Mouse (Mus musculus) stomach, embryonic 15.5 days (tissue): Measurements from ENCODE around the gene Nceh1. TPM values are rescaled to one million over a fixed set of nuclear protein-coding genes. Genes with fewer than 3 reads are reported as not detected.
A peak's percentile ranks its signal among the peaks of the same experiment; 100 is the strongest.

Experiments
- ATAC-seq: fragments of 200-750 bp; cut with Nextera tagmentation; 2 replicates; pipeline ENCODE4 v1.8.0; 2017; ENCODE audit warnings: low read depth, moderate number of reproducible peaks, moderate TSS enrichment; ENCODE audit not compliant: insufficient read depth, low FRiP score
- H3K27ac ChIP-seq: fragments of 300-500 bp; sonication (generic); 2 replicates; pipeline ENCODE4 v1.5.1; 2015; ENCODE audit warnings: mild to moderate bottlenecking, inconsistent platforms
- H3K27me3 ChIP-seq: fragments of 300-500 bp; sonication (generic); replicated peaks from 2 replicates; pipeline ENCODE4 v1.6.1; 2015; ENCODE audit warnings: inconsistent platforms
- H3K36me3 ChIP-seq: fragments of 300-500 bp; sonication (generic); 2 replicates; pipeline ENCODE4 v1.6.1; 2015; ENCODE audit warnings: inconsistent platforms
- H3K4me1 ChIP-seq: fragments of 300-500 bp; sonication (generic); 2 replicates; pipeline ENCODE4 v1.6.1; 2015; ENCODE audit warnings: inconsistent platforms
- H3K4me2 ChIP-seq: fragments of 300-500 bp; sonication (generic); 2 replicates; pipeline ENCODE4 v1.6.1; 2015; ENCODE audit warnings: mild to moderate bottlenecking, inconsistent platforms
- H3K4me3 ChIP-seq: fragments of 300-500 bp; sonication (generic); replicated peaks from 2 replicates; pipeline ENCODE4 v1.5.1; 2015; ENCODE audit warnings: inconsistent platforms
- H3K9ac ChIP-seq: fragments of 300-500 bp; sonication (generic); 2 replicates; pipeline ENCODE4 v1.6.1; 2015; ENCODE audit warnings: inconsistent platforms
- H3K9me3 ChIP-seq: fragments of 300-500 bp; sonication (generic); 2 replicates; pipeline ENCODE4 v1.6.1; 2016; ENCODE audit warnings: inconsistent platforms
- WGBS: fragments of 180-500 bp; shearing (Covaris S2); methylation state at CpG from one replicate; pipeline ENCODE4 v1.1.7; 2015; 5-methylcytosine and 5-hydroxymethylcytosine counted together
- polyA plus RNA-seq: library from polyadenylated mRNA; unstranded; fragments of >200 nt; fragmentation: Nextera tagmentation; extraction: Ambion mirVana; gene quantifications from 2 replicates; pipeline ENCODE4 v1.2.1, GENCODE M21; 2015

Gene Nceh1
- polyA plus RNA-seq, 1 experiment from 2014 or later = 8.3 TPM

GRCm38 (mm10) chr3:27195153-27195552, 12.4 kb downstream of the Nceh1 start:
- H3K27ac ChIP-seq = no peak overlapping the region
- 69% methylated on average over 4 of the region's 4 CpGs for WGBS
- H3K27me3 ChIP-seq = no peaks in the 10 kb centered on the region
- no peak overlapping the region for H3K4me3 ChIP-seq
- no peak overlapping the region for H3K4me2 ChIP-seq
- ATAC-seq = no peak
- H3K9me3 ChIP-seq = no peaks in the 10 kb centered on the region
- H3K36me3 ChIP-seq = no peaks in the 10 kb centered on the region
- H3K4me1 ChIP-seq = no peaks in the 10 kb centered on the region; the same call in 1 of the 2 replicates
- no peak overlapping the region for H3K9ac ChIP-seq

- no peaks in the 10 kb centered on the region for H3K36me3 ChIP-seq
- ATAC-seq = no peak
- H3K4me3 ChIP-seq = no peak overlapping the region
- no peaks in the 10 kb centered on the region for H3K4me1 ChIP-seq
- no peak overlapping the region for H3K4me2 ChIP-seq
- no peak overlapping the region for H3K9ac ChIP-seq
- no peaks in the 10 kb centered on the region for H3K9me3 ChIP-seq
- no peak overlapping the region for H3K27ac ChIP-seq
- H3K27me3 ChIP-seq = no peaks in the 10 kb centered on the region
- WGBS = 88% methylated on average over 8 of the region's 8 CpGs
Measured at GRCm38 (mm10) chr3:27195573-27196227, 12.9 kb downstream of the Nceh1 start.

GRCm38 (mm10) chr3:27196529-27196928, 13.8 kb downstream of the Nceh1 start:
- no peak for ATAC-seq
- no peak overlapping the region for H3K4me3 ChIP-seq
- H3K4me1 ChIP-seq = no peaks in the 10 kb centered on the region
- H3K27ac ChIP-seq = no peak overlapping the region
- no peaks in the 10 kb centered on the region for H3K9me3 ChIP-seq
- H3K9ac ChIP-seq = no peak overlapping the region
- no peaks in the 10 kb centered on the region for H3K36me3 ChIP-seq
- H3K27me3 ChIP-seq = no peaks in the 10 kb centered on the region
- WGBS = 82% methylated on average over 1 of the region's 1 CpGs
- no peak overlapping the region for H3K4me2 ChIP-seq

GRCm38 (mm10) chr3:27197816-27198215, 15.1 kb downstream of the Nceh1 start:
- Histone ChIP-seq H3K9me3 (no peaks in the 10 kb centered on the region), H3K27me3 (no peaks in the 10 kb centered on the region), H3K9ac (no peak overlapping the region), H3K4me3 (no peak overlapping the region), H3K36me3 (no peaks in the 10 kb centered on the region), H3K4me1 (no peaks in the 10 kb centered on the region), H3K27ac (no peak overlapping the region), H3K4me2 (no peak overlapping the region)
- 63% methylated on average over 5 of the region's 5 CpGs for WGBS
- ATAC-seq = no peak

- H3K4me2 ChIP-seq = no peak overlapping the region
- H3K36me3 ChIP-seq = no peaks in the 10 kb centered on the region
- H3K9ac ChIP-seq = no peak overlapping the region
- WGBS = 84% methylated on average over 7 of the region's 7 CpGs
- ATAC-seq = no peak
- no peak overlapping the region for H3K4me3 ChIP-seq
- no peaks in the 10 kb centered on the region for H3K27me3 ChIP-seq
- no peak overlapping the region for H3K27ac ChIP-seq
- H3K9me3 ChIP-seq = no peaks in the 10 kb centered on the region
- 0 out of 2 replicates have a peak, but pooled peaks cover under 1% of the 10 kb centered on the region for H3K4me1 ChIP-seq
Measured at GRCm38 (mm10) chr3:27199120-27199519, 16.4 kb downstream of the Nceh1 start.

GRCm38 (mm10) chr3:27201728-27202411, 19.1 kb downstream of the Nceh1 start:
- H3K4me3 ChIP-seq = no peak overlapping the region
- no peaks in the 10 kb centered on the region for H3K27me3 ChIP-seq
- no peak for ATAC-seq
- no peak overlapping the region for H3K27ac ChIP-seq
- H3K4me2 ChIP-seq = no peak overlapping the region
- 82% methylated on average over 5 of the region's 5 CpGs for WGBS
- H3K9ac ChIP-seq = no peak overlapping the region
- peaks cover 12% of the 10 kb centered on the region; the same call in 1 of the 2 replicates for H3K4me1 ChIP-seq
- no peaks in the 10 kb centered on the region for H3K9me3 ChIP-seq
- H3K36me3 ChIP-seq = no peaks in the 10 kb centered on the region

GRCm38 (mm10) chr3:27205068-27205467, 22.3 kb downstream of the Nceh1 start:
- H3K4me3 ChIP-seq = no peak overlapping the region
- WGBS = 20% methylated on average over 5 of the region's 5 CpGs
- H3K9ac ChIP-seq = no peak overlapping the region
- no peaks in the 10 kb centered on the region for H3K9me3 ChIP-seq
- no peak overlapping the region for H3K4me2 ChIP-seq
- no peaks in the 10 kb centered on the region for H3K36me3 ChIP-seq
- H3K4me1 ChIP-seq = peaks cover 12% of the 10 kb centered on the region; the same call in 1 of the 2 replicates
- no peak for ATAC-seq
- H3K27me3 ChIP-seq = no peaks in the 10 kb centered on the region
- H3K27ac ChIP-seq = peak overlapping the region; percentile 69

- peak overlapping the region; percentile 69 for H3K27ac ChIP-seq
- no peak overlapping the region for H3K4me2 ChIP-seq
- no peaks in the 10 kb centered on the region for H3K36me3 ChIP-seq
- no peak overlapping the region for H3K9ac ChIP-seq
- H3K4me3 ChIP-seq = no peak overlapping the region
- peak; percentile 38; the same call in 1 of the 2 replicates for ATAC-seq
- no peaks in the 10 kb centered on the region for H3K9me3 ChIP-seq
- no peaks in the 10 kb centered on the region for H3K27me3 ChIP-seq
- 62% methylated on average over 9 of the region's 9 CpGs for WGBS
- peaks cover 12% of the 10 kb centered on the region; the same call in 1 of the 2 replicates for H3K4me1 ChIP-seq
Measured at GRCm38 (mm10) chr3:27205514-27206220, 22.9 kb downstream of the Nceh1 start.

- peak; percentile 28; the same call in 1 of the 2 replicates for ATAC-seq
- no peaks in the 10 kb centered on the region for H3K27me3 ChIP-seq
- H3K4me3 ChIP-seq = no peak overlapping the region
- H3K4me2 ChIP-seq = no peak overlapping the region
- peak overlapping the region; percentile 69; the same call in 1 of the 2 replicates for H3K27ac ChIP-seq
- peaks cover 12% of the 10 kb centered on the region; the same call in 1 of the 2 replicates for H3K4me1 ChIP-seq
- H3K9me3 ChIP-seq = no peaks in the 10 kb centered on the region
- WGBS = 40% methylated on average over 4 of the region's 4 CpGs
- H3K36me3 ChIP-seq = no peaks in the 10 kb centered on the region
- H3K9ac ChIP-seq = no peak overlapping the region
Measured at GRCm38 (mm10) chr3:27206221-27206560, 23.4 kb downstream of the Nceh1 start.

- Histone ChIP-seq H3K4me2 (no peak overlapping the region), H3K27me3 (no peaks in the 10 kb centered on the region), H3K9ac (no peak overlapping the region), H3K4me3 (no peak overlapping the region), H3K27ac (peak overlapping the region; percentile 69; the same call in 1 of the 2 replicates), H3K9me3 (no peaks in the 10 kb centered on the region), H3K4me1 (peaks cover 12% of the 10 kb centered on the region; the same call in 1 of the 2 replicates), H3K36me3 (no peaks in the 10 kb centered on the region)
- ATAC-seq = no peak
- 74% methylated on average over 8 of the region's 8 CpGs for WGBS
Measured at GRCm38 (mm10) chr3:27206577-27206976, 23.8 kb downstream of the Nceh1 start.

- WGBS = 78% methylated on average over 9 of the region's 9 CpGs
- ATAC-seq = no peak
- Histone ChIP-seq H3K4me3 (no peak overlapping the region), H3K27me3 (no peaks in the 10 kb centered on the region), H3K4me2 (no peak overlapping the region), H3K9me3 (no peaks in the 10 kb centered on the region), H3K36me3 (no peaks in the 10 kb centered on the region), H3K9ac (no peak overlapping the region), H3K27ac (no peak overlapping the region), H3K4me1 (peaks cover 9% of the 10 kb centered on the region; the same call in 1 of the 2 replicates)
Measured at GRCm38 (mm10) chr3:27209707-27210106, 26.9 kb downstream of the Nceh1 start.

- Histone ChIP-seq H3K9ac (no peak overlapping the region), H3K9me3 (no peaks in the 10 kb centered on the region), H3K4me1 (peaks cover 3% of the 10 kb centered on the region; the same call in 1 of the 2 replicates), H3K36me3 (no peaks in the 10 kb centered on the region), H3K4me3 (no peak overlapping the region), H3K27me3 (no peaks in the 10 kb centered on the region), H3K27ac (no peak overlapping the region), H3K4me2 (no peak overlapping the region)
- ATAC-seq = no peak
- WGBS = 57% methylated on average over 7 of the region's 7 CpGs
Measured at GRCm38 (mm10) chr3:27210271-27210670, 27.5 kb downstream of the Nceh1 start.
